Mouse (Mus musculus) liver, adult (tissue): ENCODE measurements around the gene Stpg4.

Source experiments
- GATA4 ChIP-seq: IDR thresholded peaks from 2 replicates; pipeline ENCODE4 v1.6.1; 2014; ENCODE audit warnings: mild to moderate bottlenecking, low read length; ENCODE audit not compliant: insufficient replicate concordance

Gene Stpg4

DNA sequence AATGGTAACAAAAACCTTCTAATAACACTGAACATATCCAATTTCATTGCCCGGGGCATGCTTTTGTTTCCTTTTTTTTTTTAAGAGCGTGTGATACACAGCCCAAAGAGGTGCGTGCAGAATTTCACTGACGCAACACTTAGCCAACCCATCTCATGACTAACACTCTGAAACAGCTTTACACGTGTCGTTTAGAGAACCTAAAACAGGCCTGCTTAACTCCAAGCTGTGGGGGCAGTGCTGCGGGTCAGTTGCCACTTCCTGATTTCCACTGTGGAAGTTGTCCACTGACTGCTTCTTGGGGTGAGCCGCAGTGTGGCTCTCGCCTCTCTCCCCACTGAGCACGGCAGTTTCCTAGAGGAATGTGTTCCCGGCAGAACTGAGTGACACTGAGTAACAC, 22.0 kb downstream of the Stpg4 start:
- no peak for TF ChIP-seq GATA4

GRCm38 (mm10) chr17:87403462-87403861, 24.1 kb downstream of the Stpg4 start:
- no peak for TF ChIP-seq GATA4

- no peak for TF ChIP-seq GATA4
Measured at GRCm38 (mm10) chr17:87402444-87402843, 25.1 kb downstream of the Stpg4 start.

GRCm38 (mm10) chr17:87397088-87397487, 30.5 kb downstream of the Stpg4 start:
- TF ChIP-seq GATA4, result no peak

- no peak; the same call in 1 of the 2 replicates for TF ChIP-seq GATA4
Measured at GRCm38 (mm10) chr17:87391242-87391641, 36.3 kb downstream of the Stpg4 start.

GRCm38 (mm10) chr17:87387068-87387467, 40.5 kb downstream of the Stpg4 start:
- TF ChIP-seq GATA4, result no peak

DNA sequence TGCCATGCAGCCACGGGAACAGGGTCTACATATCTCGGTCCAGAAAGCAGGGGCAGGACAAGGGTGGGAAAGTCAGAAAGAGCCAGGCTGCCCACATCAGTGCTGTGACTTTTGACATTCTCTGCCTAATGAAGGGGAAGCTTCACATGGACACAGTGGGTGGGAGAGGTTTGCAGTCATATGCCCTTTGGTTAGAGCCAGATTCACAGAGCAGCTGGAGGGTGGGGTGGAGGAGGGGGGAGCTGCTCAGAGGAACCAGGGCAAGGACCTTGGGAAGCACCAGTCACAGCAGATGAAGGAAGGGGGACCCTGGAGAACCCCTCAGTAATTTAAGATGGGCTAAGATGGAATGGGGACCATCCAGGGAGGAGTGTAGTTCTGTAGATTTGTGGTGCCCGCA, 41.7 kb downstream of the Stpg4 start:
- TF ChIP-seq GATA4, result no peak

- TF ChIP-seq GATA4, result no peak
Measured at GRCm38 (mm10) chr17:87380681-87381080, 46.9 kb downstream of the Stpg4 start.

DNA sequence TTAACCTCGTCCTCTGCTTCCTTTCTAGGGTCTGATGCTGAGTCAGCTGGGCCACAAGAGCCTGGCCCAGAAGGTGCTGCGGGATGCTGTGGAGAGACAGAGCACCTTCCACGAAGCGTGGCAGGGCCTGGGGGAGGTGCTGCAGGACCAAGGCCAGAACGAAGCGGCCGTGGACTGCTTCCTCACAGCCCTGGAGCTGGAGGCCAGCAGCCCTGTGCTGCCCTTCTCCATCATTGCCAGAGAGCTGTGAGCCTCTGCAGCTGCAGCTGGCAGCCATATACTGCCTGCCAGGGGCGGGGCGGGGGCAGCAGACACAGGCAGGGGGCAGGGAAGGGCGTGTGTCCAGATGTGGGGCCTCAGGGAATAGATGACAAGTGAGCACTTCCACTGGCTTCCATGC, 47.7 kb downstream of the Stpg4 start:
- no peak for TF ChIP-seq GATA4

DNA sequence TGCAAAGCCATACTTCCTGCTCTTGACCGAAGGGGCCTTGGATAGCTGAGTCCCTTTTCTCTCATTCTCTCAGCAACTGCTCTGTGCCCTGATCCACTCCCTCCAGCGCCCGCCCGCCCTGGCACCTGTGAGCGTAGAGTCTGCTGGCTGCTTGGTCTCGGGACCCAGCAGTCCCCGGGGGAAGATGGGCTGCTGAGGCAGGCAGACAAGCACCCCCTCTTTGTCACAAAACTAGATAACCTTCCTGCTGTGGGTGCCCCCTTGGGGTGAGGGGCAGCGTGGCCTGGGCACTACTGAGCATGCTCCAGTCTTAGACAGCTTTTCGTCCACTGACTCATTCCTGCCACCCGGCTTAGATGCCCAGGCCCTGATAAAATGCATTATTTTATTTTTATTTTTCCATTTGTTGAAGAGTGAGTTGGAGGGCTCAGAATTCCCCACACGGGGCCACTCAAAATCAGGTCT, 48.3 kb downstream of the Stpg4 start:
- no peak for TF ChIP-seq GATA4

- no peak for TF ChIP-seq GATA4
Measured at GRCm38 (mm10) chr17:87378354-87379159, 49.0 kb downstream of the Stpg4 start.

GRCm38 (mm10) chr17:87377536-87377935, 50.0 kb downstream of the Stpg4 start:
- no peak for TF ChIP-seq GATA4

DNA sequence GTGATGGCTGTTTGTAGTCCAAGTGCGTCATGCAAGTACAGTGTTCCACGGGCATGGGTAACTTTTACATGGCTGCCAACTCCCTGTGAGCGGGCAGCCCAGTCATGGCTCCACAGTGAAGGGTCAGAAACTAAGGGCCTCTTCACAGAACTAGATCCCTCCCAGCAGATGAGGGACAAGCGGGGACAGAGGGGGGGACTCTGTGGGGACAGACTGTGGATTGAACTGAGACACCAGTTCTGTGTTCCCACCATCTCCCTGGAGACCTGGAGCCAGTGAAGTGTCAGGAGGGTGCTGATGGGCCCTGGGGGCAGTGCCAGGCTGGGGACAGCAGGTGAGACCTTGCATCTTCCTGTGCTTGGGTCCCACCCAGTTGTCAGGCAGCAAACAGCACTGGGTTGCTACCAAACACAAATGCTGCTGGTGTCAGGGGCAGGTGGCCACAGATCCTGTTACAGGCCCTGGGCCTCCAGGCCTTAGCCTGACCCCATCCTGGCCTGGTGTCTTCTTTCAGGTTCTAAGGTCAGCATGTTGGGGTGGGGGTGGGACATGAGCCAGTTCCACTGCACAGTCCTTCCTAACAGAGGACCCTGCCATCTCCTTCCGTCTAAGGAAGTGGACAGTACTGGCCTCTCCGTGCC, 50.6 kb downstream of the Stpg4 start:
- TF ChIP-seq GATA4, result no peak

- no peak for TF ChIP-seq GATA4
Measured at GRCm38 (mm10) chr17:87375941-87376511, 51.5 kb downstream of the Stpg4 start.

- TF ChIP-seq GATA4, result no peak
Measured at GRCm38 (mm10) chr17:87373327-87373726, 54.2 kb downstream of the Stpg4 start.

DNA sequence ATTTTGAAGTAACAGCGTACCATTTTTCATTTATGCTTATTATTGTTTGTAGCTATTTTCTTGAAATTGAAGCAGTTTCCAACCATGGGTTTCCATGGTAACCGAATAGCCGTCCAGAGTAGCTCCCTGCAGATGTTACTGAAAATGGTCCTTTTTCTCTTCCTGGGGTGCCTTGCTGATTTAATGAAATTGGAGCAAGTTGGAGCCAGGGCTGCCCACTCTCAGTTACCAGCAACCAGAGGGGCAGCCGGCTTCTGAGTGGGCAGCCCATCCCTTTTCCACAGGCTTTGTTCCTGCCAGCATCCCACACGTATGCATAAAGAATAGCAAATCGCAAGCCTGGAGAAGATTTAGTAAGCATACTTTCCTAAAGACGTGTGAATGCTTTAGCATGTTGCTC, 55.4 kb downstream of the Stpg4 start:
- TF ChIP-seq GATA4, result no peak

GRCm38 (mm10) chr17:87369270-87369759, 58.2 kb downstream of the Stpg4 start:
- TF ChIP-seq GATA4, result no peak

DNA sequence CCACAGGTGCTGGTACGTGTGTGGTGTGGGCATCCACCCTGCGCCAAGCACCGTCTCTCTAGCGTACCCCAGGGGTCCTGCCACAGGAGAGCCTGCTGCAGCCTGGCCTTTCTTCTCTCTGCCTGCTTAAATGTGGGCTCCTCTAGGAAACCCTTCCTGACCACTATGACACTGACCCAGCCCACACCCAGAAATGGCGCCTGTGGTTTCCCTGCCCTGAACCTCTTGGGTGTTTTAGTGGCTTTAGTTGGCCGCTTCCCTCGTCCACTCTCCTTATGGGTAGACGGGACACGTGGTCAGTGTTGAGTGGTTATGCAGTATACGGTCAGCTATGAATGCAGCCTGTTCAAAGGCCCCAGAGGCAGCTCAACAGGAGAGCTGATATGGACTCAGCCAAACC, 59.1 kb downstream of the Stpg4 start:
- TF ChIP-seq GATA4, result no peak
